Mouse (Mus musculus) mature B cell (primary cell): ENCODE data around the gene Hinfp.

Experiments
- in situ Hi-C: fragments of 300-500 bp; cut with MboI; formaldehyde crosslinking; loops from 2 replicates; pipeline ENCODE4 v1.14.3; 2019

The Hinfp gene

GRCm38 (mm10) chr9:44311136-44312134 lies 6.0 kb upstream of the Hinfp start:
- in situ Hi-C loops: no loop called here

DNA sequence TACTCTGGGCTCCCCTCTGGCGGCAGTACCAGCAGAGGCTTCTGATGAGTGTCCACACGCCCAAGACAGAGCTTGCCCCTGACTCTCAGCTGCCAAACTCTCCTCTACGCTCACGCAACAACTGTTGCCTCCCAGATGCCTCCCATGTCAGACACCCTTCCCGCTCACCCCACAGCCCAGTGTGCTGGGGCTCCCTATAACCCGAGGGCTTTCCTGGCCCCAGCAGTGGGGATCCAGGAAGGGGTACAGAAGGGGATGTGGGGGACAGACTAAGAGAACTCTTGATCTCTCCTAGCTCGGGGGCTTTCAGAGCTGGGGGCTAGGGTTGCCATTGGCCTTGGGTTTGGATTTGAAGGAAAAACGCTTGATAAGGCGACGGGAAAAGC lies 5.3 kb upstream of the Hinfp start:
- in situ Hi-C loops: no loop called here

- in situ Hi-C loops: no loop called here
These were observed 4.3 kb upstream of the Hinfp start for GRCm38 (mm10) chr9:44309756-44310155.

GRCm38 (mm10) chr9:44307248-44307647 lies 1.8 kb upstream of the Hinfp start:
- in situ Hi-C loops: no loop called here

DNA sequence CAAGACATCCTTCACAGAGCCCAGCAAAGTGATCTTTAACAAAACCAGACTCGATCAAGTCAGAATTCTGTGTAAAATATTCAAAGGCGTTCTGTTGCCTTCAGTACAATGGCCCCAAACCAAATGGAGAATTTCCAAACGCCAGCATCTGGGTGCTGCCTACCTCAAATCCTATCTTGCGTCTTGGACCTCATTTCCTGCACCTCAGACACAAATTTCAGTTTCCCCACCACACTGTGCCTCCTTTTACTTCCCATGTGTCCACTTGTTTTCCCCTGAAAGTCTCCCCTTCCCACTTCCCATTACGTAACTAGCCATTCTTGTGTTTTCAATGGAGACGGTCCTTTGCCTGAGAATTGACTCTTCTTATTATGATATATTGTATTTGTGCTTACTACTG lies 1.1 kb upstream of the Hinfp start:
- in situ Hi-C loops: no loop called here

- in situ Hi-C loops: loop anchor here (5.0 kb wide), 1 partner anchor 42 kb away; the partner anchor contains the start of gene Hmbs
These were observed 5.5 kb downstream of the Hinfp start for GRCm38 (mm10) chr9:44300001-44300400.

GRCm38 (mm10) chr9:44292490-44292889 lies 13.0 kb downstream of the Hinfp start:
- in situ Hi-C loops: no loop called here

- in situ Hi-C loops: no loop called here
These were observed 16.5 kb downstream of the Hinfp start for GRCm38 (mm10) chr9:44288959-44289291.

GRCm38 (mm10) chr9:44288076-44288958 lies 17.2 kb downstream of the Hinfp start, which contains the start of gene Abcg4:
Abcg4 (minus strand) TSS chr9:44288615.
- in situ Hi-C loops: no loop called here

DNA sequence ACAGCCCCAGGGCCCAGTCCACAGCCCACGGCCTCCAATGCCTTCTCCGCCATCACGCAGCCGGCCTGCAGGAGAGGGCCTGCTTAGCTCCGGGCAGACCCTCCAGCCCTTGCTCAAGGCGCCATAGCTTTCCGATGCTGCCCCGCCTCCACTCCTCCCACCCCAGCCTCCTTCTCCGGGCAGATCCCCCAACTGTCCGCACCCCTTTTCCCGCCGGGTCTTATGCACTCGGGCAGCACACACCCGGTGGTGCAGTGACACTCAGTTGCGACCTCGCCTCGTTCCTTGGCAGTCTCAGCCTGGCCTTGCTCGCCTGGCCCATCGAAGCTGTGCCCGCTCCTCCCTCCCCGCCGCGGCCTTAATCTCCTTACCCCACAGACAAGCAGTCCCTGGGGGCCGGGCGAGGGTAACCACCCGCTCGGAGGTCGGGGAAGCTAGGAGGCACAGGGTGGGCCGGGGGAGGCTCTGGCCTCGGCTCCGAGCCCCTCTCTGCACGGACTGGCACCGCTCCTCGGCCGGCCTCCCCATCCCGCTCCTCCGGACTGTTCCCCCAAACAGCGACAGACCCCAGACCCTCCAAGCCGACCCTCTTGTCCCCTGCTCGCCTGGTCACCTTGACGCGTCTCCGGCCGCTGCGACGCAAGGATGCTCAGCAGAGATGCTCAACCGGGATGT lies 17.9 kb downstream of the Hinfp start:
- in situ Hi-C loops: no loop called here

GRCm38 (mm10) chr9:44287003-44287400 lies 18.5 kb downstream of the Hinfp start:
- in situ Hi-C loops: no loop called here

DNA sequence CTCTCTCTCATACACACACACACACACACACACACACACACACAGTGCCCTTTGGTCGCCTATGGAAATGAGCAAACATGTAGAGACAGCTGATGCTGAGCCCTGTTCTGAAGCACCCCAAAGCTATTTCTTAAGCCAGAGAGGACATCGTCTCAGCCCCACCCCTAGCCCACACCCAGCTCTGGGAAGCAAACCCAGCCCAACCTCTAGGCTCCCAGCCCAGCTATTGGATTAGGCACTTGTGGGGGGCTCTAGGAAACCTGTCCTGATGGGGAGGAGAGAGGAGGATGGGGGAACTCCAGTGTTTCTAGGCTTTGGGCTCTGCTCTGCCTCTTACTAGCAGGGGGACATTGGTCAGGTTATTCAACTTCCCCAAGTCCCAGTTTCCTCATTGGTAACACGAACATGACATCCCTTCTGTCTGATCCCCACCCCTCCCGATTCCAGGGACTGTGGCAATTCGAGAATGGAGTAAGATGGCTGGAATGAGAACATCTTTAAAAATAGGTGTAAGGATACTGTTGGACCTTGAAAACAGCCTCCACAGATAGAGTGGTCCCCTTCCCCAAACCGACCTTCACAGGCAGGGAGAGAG lies 19.1 kb downstream of the Hinfp start:
- in situ Hi-C loops: no loop called here

DNA sequence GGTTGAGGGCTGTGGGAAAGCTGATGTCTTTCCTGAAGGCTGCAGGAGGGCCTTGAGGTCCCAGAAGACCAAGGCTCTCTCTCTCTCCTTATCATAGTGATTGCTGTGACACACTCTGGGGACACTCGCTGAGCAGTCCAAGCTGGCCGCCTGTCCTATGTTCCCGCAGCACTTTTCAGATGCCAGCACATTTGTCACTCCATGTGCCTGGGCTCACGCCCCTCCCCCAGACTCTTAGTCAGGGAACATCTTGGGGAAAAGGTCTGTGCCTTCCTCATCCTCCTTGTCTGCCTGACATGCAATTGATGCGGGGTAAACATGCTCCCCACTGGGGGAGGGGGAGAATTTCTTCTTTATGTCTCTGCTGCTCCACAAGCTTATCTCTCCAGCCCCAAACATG lies 22.3 kb downstream of the Hinfp start:
- in situ Hi-C loops: no loop called here

GRCm38 (mm10) chr9:44269973-44270372 lies 35.5 kb downstream of the Hinfp start:
- in situ Hi-C loops: loop anchor here (5.0 kb wide), 1 partner anchor 143 kb away; no protein-coding TSS in a partner anchor

DNA sequence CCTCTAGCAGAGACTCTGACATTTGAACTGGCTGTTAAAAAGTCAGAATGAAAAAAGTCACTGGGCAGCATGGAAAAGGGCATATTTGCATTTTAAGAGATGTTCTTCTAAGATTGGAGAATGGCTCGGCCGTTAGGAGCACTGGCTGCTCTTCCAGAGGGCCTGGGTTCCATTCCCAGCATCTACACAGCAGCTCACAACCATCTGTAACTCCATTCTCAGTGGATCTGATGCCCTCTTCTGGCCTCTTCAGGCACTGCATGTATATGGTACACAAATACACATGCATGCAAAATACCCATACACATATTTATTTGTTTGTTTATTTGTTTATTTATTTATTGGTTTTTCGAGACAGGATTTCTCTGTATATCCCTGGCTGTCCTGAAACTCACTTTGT lies 36.4 kb downstream of the Hinfp start:
- in situ Hi-C loops: no loop called here

- in situ Hi-C loops: no loop called here
These were observed 37.0 kb downstream of the Hinfp start, which contains the start of gene Nlrx1 for GRCm38 (mm10) chr9:44268432-44268831. Nlrx1 (minus strand) TSS chr9:44268599.

DNA sequence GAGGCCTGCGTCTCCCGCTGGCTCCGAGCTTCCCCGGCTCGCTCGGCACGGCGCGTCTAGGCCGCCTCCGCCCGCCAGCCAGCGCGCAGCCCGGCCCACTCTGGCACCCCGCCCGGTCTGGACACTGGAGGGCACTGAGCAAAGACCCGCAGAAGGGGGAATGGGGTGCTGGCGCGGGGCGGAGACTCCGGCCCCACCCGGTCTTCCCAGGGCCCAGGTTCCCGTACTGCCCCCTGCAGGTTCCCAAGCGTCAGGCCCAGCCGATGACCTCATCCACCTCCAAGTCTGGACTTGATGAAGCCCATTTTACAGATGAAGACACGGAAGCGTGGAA lies 37.5 kb downstream of the Hinfp start:
- in situ Hi-C loops: no loop called here

DNA sequence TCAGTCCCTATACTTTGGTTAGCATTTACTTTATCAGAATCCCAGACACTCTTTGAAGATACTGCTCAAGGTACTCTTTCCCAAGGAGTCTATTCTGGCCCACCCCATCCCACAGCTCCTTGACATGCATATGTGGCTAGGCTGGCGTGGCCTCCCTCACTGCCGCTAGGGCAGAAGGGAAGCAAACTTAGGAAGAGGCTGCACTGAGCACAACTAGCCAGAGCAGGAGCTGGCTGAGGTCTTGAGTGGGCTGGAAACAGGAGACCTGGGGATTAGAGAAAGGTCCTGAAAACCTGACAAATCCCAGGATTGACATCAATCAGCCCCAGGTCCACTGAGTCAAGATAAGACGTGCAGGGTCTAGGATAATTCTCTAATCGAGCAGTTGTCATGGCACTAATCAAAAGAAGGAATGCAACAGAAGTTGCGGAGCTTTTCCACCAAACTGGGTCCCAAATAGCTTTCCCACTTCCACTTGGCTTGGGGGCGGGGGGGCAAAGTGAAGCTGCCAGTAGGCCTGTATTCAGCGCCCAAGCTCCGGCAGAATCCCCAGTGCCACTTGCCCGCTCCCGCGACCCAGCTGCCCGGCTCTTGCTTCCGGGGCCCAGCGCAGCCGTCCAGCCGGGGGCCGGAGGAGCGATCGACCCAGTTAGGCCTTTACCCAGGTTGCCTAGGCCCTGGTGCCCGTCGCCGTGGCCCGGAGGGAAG lies 38.0 kb downstream of the Hinfp start:
- in situ Hi-C loops: no loop called here

GRCm38 (mm10) chr9:44266478-44267226 lies 38.8 kb downstream of the Hinfp start:
- in situ Hi-C loops: no loop called here

- in situ Hi-C loops: no loop called here
These were observed 44.1 kb downstream of the Hinfp start for GRCm38 (mm10) chr9:44261388-44261787.
